Mouse (Mus musculus) layer of hippocampus, adult 9-11 months (tissue): ENCODE measurements at regions not wholly inside any gene's neighbourhood (a gene's known extent, or its start where the extent isn't known, plus 50 kb on each side); places are given as distances from the start of the nearest gene placed in this dataset.
A peak's percentile ranks its signal among the peaks of the same experiment; 100 is the strongest.

ENCODE experiments used
- DNase-seq: peaks from one replicate; pipeline ENCODE4 v3.0.0; 2022

GRCm38 (mm10) chrX:132646956-132647355 is 1041.8 kb downstream of the Pcdh19 start:
- peak; percentile 84 for DNase-seq

- no peak for DNase-seq
Observed at GRCm38 (mm10) chrX:132596925-132597324, 1091.9 kb downstream of the Pcdh19 start.

GRCm38 (mm10) chrX:132596424-132596823 is 1092.4 kb downstream of the Pcdh19 start:
- DNase-seq = no peak

- no peak for DNase-seq
Observed at GRCm38 (mm10) chrX:132574085-132574484, 1114.7 kb downstream of the Pcdh19 start.
